Mouse (Mus musculus): ENCODE data around the gene Rsph6a.
A peak's percentile ranks its signal among the peaks of the same experiment; 100 is the strongest.

The Rsph6a gene

GRCm38 (mm10) chr7:19054047-19054776, at the start of gene Rsph6a:
Gene Rsph6a, plus strand, starts transcription at chr7:19054690.
- DNase-seq (ENCODE audit: low spot score) = no peak

GRCm38 (mm10) chr7:19005417-19006121, 48.9 kb upstream of the Rsph6a start:
- no peak for DNase-seq (ENCODE audit: low spot score)

- DNase-seq (ENCODE audit: low spot score) = no peak
Observed at GRCm38 (mm10) chr7:19006476-19006875, 48.0 kb upstream of the Rsph6a start.

- DNase-seq (ENCODE audit: low spot score) = no peak
Observed at GRCm38 (mm10) chr7:19007026-19007977, 47.2 kb upstream of the Rsph6a start.

GRCm38 (mm10) chr7:19010581-19010980, 43.9 kb upstream of the Rsph6a start:
- no peak for DNase-seq (ENCODE audit: low spot score)

- DNase-seq (ENCODE audit: low spot score) = no peak
Observed at GRCm38 (mm10) chr7:19012025-19012621, 42.4 kb upstream of the Rsph6a start.

GRCm38 (mm10) chr7:19012882-19013281, 41.6 kb upstream of the Rsph6a start:
- DNase-seq (ENCODE audit: low spot score) = no peak

GRCm38 (mm10) chr7:19014452-19014851, 40.0 kb upstream of the Rsph6a start:
- DNase-seq (ENCODE audit: low spot score) = no peak

- DNase-seq (ENCODE audit: low spot score) = no peak
Observed at GRCm38 (mm10) chr7:19016042-19016441, 38.4 kb upstream of the Rsph6a start.

- DNase-seq (ENCODE audit: low spot score) = no peak
Observed at GRCm38 (mm10) chr7:19017909-19018308, 36.6 kb upstream of the Rsph6a start.

GRCm38 (mm10) chr7:19021048-19021447, 33.4 kb upstream of the Rsph6a start:
- DNase-seq (ENCODE audit: low spot score) = no peak

- no peak for DNase-seq (ENCODE audit: low spot score)
Observed at GRCm38 (mm10) chr7:19022189-19022958, 32.1 kb upstream of the Rsph6a start.

GRCm38 (mm10) chr7:19023357-19023814, 31.1 kb upstream of the Rsph6a start, which contains the start of gene Foxa3:
Gene Foxa3, minus strand, starts transcription at chr7:19023538.
- no peak for DNase-seq (ENCODE audit: low spot score)

GRCm38 (mm10) chr7:19024096-19024506, 30.4 kb upstream of the Rsph6a start, which contains the start of gene Sympk:
Gene Sympk, plus strand, starts transcription at chr7:19024377.
- peak; percentile 74 for DNase-seq (ENCODE audit: low spot score)

GRCm38 (mm10) chr7:19024581-19025255, 29.8 kb upstream of the Rsph6a start:
- no peak for DNase-seq (ENCODE audit: low spot score)

- DNase-seq (ENCODE audit: low spot score) = no peak
Observed at GRCm38 (mm10) chr7:19028067-19028466, 26.4 kb upstream of the Rsph6a start.

GRCm38 (mm10) chr7:19029084-19029653, 25.3 kb upstream of the Rsph6a start:
- DNase-seq (ENCODE audit: low spot score) = no peak

- DNase-seq (ENCODE audit: low spot score) = no peak
Observed at GRCm38 (mm10) chr7:19031641-19032040, 22.8 kb upstream of the Rsph6a start.

GRCm38 (mm10) chr7:19044616-19045015, 9.9 kb upstream of the Rsph6a start:
- no peak for DNase-seq (ENCODE audit: low spot score)
